Mouse (Mus musculus): Measurements from ENCODE around the gene Kcnip1. TPM values are rescaled to one million over a fixed set of nuclear protein-coding genes. Genes with fewer than 3 reads are reported as not detected.

Gene Kcnip1
- polyA plus RNA-seq, 1 experiment from 2014 or later = 14.4 TPM

GRCm38 (mm10) chr11:33668376-33668775 lies 324.6 kb downstream of the Kcnip1 start:
- 0 out of 2 replicates have a peak, but pooled peaks cover 2% of the 10 kb centered on the region for H3K4me1 ChIP-seq (replicated peaks; ENCODE audit: control insufficient read depth, insufficient read depth, low read length)
- H3K4me3 ChIP-seq (ENCODE audit: low read depth, low read length) = no peak overlapping the region
- WGBS = 76% methylated on average over 6 of the region's 6 CpGs
- H3K27me3 ChIP-seq (ENCODE audit: control insufficient read depth, insufficient read depth, low read length) = no peaks in the 10 kb centered on the region
- H3K9me3 ChIP-seq (ENCODE audit: control insufficient read depth, low read length) = no peaks in the 10 kb centered on the region
- H3K27ac ChIP-seq (ENCODE audit: low read depth, low read length) = no peak overlapping the region
- no peaks in the 10 kb centered on the region for H3K36me3 ChIP-seq (ENCODE audit: control insufficient read depth, insufficient read depth, low read length)
- H3K9ac ChIP-seq (ENCODE audit: low read depth, low read length) = no peak overlapping the region
- no peak for ATAC-seq (ENCODE audit: low FRiP score)
- no peak overlapping the region for H3K4me2 ChIP-seq (replicated peaks; ENCODE audit: low read depth, low read length)
- no peak for DNase-seq (ENCODE audit: low spot score)

- Histone ChIP-seq H3K4me3 (ENCODE audit: low read depth, low read length) (no peak overlapping the region), H3K27me3 (ENCODE audit: control insufficient read depth, insufficient read depth, low read length) (no peaks in the 10 kb centered on the region), H3K9ac (ENCODE audit: low read depth, low read length) (no peak overlapping the region), H3K36me3 (ENCODE audit: control insufficient read depth, insufficient read depth, low read length) (no peaks in the 10 kb centered on the region), H3K9me3 (ENCODE audit: control insufficient read depth, low read length) (no peaks in the 10 kb centered on the region), H3K4me2 (replicated peaks; ENCODE audit: low read depth, low read length) (no peak overlapping the region), H3K27ac (ENCODE audit: low read depth, low read length) (no peak overlapping the region), H3K4me1 (replicated peaks; ENCODE audit: control insufficient read depth, insufficient read depth, low read length) (no peaks in the 10 kb centered on the region)
- ATAC-seq (ENCODE audit: low FRiP score) (no peak), DNase-seq (ENCODE audit: low spot score) (no peak)
- WGBS = 93% methylated on average over 2 of the region's 2 CpGs
Observed at GRCm38 (mm10) chr11:33663599-33663998, 329.4 kb downstream of the Kcnip1 start.

DNA sequence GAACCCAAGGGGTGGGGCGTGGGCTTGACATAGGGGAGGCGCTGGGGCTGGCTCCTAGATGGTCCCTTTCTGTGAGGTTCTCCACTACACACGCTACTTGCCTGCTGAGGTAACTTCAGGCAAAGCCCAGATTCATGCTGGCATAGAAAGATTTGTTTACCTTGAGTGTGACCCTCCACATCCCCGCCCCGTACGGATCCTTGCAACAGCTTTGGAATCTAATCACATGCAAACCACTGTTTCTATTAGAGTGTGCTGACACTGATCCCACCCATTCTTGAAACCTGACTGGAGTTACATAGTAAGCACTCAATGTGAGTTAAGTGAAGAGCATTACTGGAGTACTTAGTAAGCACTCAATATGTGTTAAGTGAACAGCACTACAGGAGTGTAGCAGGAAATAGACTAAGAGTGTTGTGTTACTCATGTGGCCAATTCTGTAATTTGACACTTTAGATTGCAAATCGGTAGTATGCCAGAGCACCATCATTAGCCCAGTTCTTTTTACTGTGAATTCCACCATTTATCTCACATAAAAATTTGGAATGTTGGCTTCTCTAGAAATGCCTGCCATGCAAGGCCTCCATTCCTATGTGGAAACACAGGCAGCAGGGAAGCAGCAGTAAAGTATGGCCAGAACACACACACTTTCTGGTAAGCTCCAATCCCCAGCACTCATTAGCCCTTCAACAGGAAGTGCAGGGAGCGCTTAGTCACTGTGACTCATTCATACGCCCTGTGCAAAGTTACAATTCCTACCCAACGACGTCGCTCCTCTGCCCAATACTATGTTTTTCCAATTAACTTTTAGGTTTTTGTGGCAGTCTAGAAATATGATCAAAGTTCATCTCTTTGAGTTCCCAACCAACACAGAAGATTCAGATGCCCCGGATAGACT lies 332.7 kb downstream of the Kcnip1 start:
- ATAC-seq (ENCODE audit: low FRiP score) = no peak
- H3K36me3 ChIP-seq (ENCODE audit: control insufficient read depth, insufficient read depth, low read length) = no peaks in the 10 kb centered on the region
- DNase-seq (ENCODE audit: low spot score) = no peak
- no peaks in the 10 kb centered on the region for H3K9me3 ChIP-seq (ENCODE audit: control insufficient read depth, low read length)
- no peaks in the 10 kb centered on the region for H3K4me1 ChIP-seq (replicated peaks; ENCODE audit: control insufficient read depth, insufficient read depth, low read length)
- WGBS = 86% methylated on average over 13 of the region's 13 CpGs
- H3K9ac ChIP-seq (ENCODE audit: low read depth, low read length) = no peak overlapping the region
- H3K27me3 ChIP-seq (ENCODE audit: control insufficient read depth, insufficient read depth, low read length) = no peaks in the 10 kb centered on the region
- no peak overlapping the region for H3K4me2 ChIP-seq (replicated peaks; ENCODE audit: low read depth, low read length)
- no peak overlapping the region for H3K27ac ChIP-seq (ENCODE audit: low read depth, low read length)
- H3K4me3 ChIP-seq (ENCODE audit: low read depth, low read length) = no peak overlapping the region

DNA sequence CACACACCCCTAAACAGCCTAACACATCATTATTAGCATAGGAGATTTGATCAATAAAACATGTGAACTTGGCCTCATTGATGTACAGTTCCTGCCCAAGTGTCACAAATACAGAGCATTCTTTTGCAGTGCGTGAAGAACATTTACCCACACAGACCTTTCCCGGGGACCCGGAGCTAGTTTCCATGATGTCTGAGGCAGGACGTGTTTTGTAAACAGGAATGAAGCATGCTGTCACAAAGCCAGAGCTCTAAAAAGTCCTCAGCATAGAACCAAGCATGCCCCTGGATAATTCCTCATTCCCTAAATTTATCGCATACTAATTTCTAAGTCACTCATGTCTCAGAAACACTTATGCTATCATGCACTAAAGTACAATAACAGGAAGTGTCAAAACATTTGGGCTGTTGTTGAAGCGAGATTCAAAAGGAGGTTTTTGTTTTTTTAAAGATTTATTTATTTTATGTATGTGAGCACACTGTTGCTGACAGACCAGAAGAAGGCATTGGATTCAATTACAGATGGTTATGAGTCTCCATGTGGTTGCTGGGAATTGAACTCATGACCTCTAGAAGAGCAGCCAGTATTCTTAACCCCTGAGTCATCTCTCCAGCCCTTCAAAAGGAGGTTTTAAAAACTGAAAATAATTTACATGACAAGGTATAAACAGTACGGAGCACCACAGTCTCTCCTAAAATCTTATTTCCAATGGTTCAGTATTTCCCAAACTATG lies 336.9 kb downstream of the Kcnip1 start:
- Histone ChIP-seq H3K9me3 (ENCODE audit: control insufficient read depth, low read length) (no peaks in the 10 kb centered on the region), H3K4me3 (ENCODE audit: low read depth, low read length) (no peak overlapping the region), H3K4me2 (replicated peaks; ENCODE audit: low read depth, low read length) (no peak overlapping the region), H3K4me1 (replicated peaks; ENCODE audit: control insufficient read depth, insufficient read depth, low read length) (no peaks in the 10 kb centered on the region), H3K9ac (ENCODE audit: low read depth, low read length) (no peak overlapping the region), H3K27ac (ENCODE audit: low read depth, low read length) (no peak overlapping the region), H3K36me3 (ENCODE audit: control insufficient read depth, insufficient read depth, low read length) (no peaks in the 10 kb centered on the region), H3K27me3 (ENCODE audit: control insufficient read depth, insufficient read depth, low read length) (no peaks in the 10 kb centered on the region)
- WGBS = 79% methylated on average over 7 of the region's 7 CpGs
- no peak for DNase-seq (ENCODE audit: low spot score)
- ATAC-seq (ENCODE audit: low FRiP score) = no peak

- H3K36me3 ChIP-seq (ENCODE audit: control insufficient read depth, insufficient read depth, low read length) = no peaks in the 10 kb centered on the region
- WGBS = 70% methylated on average over 3 of the region's 3 CpGs
- no peak for DNase-seq (ENCODE audit: low spot score)
- no peak overlapping the region for H3K4me3 ChIP-seq (ENCODE audit: low read depth, low read length)
- no peaks in the 10 kb centered on the region for H3K9me3 ChIP-seq (ENCODE audit: control insufficient read depth, low read length)
- H3K27ac ChIP-seq (ENCODE audit: low read depth, low read length) = no peak overlapping the region
- no peak for ATAC-seq (ENCODE audit: low FRiP score)
- H3K27me3 ChIP-seq (ENCODE audit: control insufficient read depth, insufficient read depth, low read length) = no peaks in the 10 kb centered on the region
- no peak overlapping the region for H3K4me2 ChIP-seq (replicated peaks; ENCODE audit: low read depth, low read length)
- no peaks in the 10 kb centered on the region for H3K4me1 ChIP-seq (replicated peaks; ENCODE audit: control insufficient read depth, insufficient read depth, low read length)
- H3K9ac ChIP-seq (ENCODE audit: low read depth, low read length) = no peak overlapping the region
Observed at GRCm38 (mm10) chr11:33655221-33655620, 337.7 kb downstream of the Kcnip1 start.

DNA sequence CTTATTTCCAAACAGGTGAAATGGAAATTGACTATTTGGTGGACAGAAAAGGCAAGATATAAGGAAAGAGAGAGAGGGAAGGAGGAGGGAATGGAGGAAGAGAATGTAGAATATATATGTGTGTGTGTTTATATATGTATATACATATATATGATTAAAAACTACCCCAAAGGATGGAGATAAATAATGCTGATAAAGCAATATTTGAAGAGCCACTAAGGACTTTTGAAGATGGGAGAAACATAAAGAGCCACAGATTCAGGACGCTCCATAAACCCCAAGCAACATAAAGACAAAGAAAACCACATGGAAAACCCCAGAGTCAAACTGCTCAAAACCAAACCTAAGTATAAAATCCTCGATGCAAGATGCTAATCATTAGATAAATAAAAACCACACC lies 338.5 kb downstream of the Kcnip1 start:
- Histone ChIP-seq H3K36me3 (ENCODE audit: control insufficient read depth, insufficient read depth, low read length) (no peaks in the 10 kb centered on the region), H3K9me3 (ENCODE audit: control insufficient read depth, low read length) (no peaks in the 10 kb centered on the region), H3K4me2 (replicated peaks; ENCODE audit: low read depth, low read length) (no peak overlapping the region), H3K4me1 (replicated peaks; ENCODE audit: control insufficient read depth, insufficient read depth, low read length) (no peaks in the 10 kb centered on the region), H3K27ac (ENCODE audit: low read depth, low read length) (no peak overlapping the region), H3K9ac (ENCODE audit: low read depth, low read length) (no peak overlapping the region), H3K4me3 (ENCODE audit: low read depth, low read length) (no peak overlapping the region), H3K27me3 (ENCODE audit: control insufficient read depth, insufficient read depth, low read length) (no peaks in the 10 kb centered on the region)
- no peak for DNase-seq (ENCODE audit: low spot score)
- 86% methylated on average over 2 of the region's 2 CpGs for WGBS
- no peak for ATAC-seq (ENCODE audit: low FRiP score)

DNA sequence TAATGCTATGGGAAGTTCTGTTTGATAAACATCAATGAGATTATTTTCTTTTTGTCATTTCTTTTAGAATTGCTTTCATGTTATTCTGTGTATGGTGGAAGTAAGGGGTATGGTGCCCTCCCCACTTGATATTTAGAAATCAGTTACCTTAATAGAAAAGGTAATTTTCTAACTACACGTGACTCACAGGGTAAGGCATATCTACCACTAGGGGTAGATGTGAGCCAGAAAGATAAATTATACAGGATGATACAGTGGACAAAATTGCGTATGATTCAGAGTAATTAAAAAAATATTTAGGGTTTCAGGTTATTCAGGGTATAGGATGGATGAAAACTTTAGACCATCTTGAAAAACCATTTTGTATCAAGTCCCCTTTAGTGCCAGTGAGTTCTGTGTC lies 343.6 kb downstream of the Kcnip1 start:
- DNase-seq (ENCODE audit: low spot score) = no peak
- Histone ChIP-seq H3K9ac (ENCODE audit: low read depth, low read length) (no peak overlapping the region), H3K4me2 (replicated peaks; ENCODE audit: low read depth, low read length) (no peak overlapping the region), H3K27me3 (ENCODE audit: control insufficient read depth, insufficient read depth, low read length) (no peaks in the 10 kb centered on the region), H3K27ac (ENCODE audit: low read depth, low read length) (no peak overlapping the region), H3K36me3 (ENCODE audit: control insufficient read depth, insufficient read depth, low read length) (no peaks in the 10 kb centered on the region), H3K9me3 (ENCODE audit: control insufficient read depth, low read length) (no peaks in the 10 kb centered on the region), H3K4me3 (ENCODE audit: low read depth, low read length) (no peak overlapping the region), H3K4me1 (replicated peaks; ENCODE audit: control insufficient read depth, insufficient read depth, low read length) (no peaks in the 10 kb centered on the region)
- WGBS = 77% methylated on average over 2 of the region's 2 CpGs
- no peak for ATAC-seq (ENCODE audit: low FRiP score)

GRCm38 (mm10) chr11:33637107-33637506 lies 355.8 kb downstream of the Kcnip1 start:
- Histone ChIP-seq H3K9ac (ENCODE audit: low read depth, low read length) (no peak overlapping the region), H3K27me3 (ENCODE audit: control insufficient read depth, insufficient read depth, low read length) (no peaks in the 10 kb centered on the region), H3K27ac (ENCODE audit: low read depth, low read length) (no peak overlapping the region), H3K4me3 (ENCODE audit: low read depth, low read length) (no peak overlapping the region), H3K9me3 (ENCODE audit: control insufficient read depth, low read length) (no peaks in the 10 kb centered on the region), H3K4me1 (replicated peaks; ENCODE audit: control insufficient read depth, insufficient read depth, low read length) (no peaks in the 10 kb centered on the region), H3K4me2 (replicated peaks; ENCODE audit: low read depth, low read length) (no peak overlapping the region), H3K36me3 (ENCODE audit: control insufficient read depth, insufficient read depth, low read length) (no peaks in the 10 kb centered on the region)
- 97% methylated on average over 2 of the region's 2 CpGs for WGBS
- DNase-seq (ENCODE audit: low spot score) (no peak), ATAC-seq (ENCODE audit: low FRiP score) (no peak)

Measured in hindbrain, embryonic 11.5 days (tissue).